Mouse (Mus musculus) embryonic facial prominence, embryonic 11.5 days (tissue): Measurements from ENCODE around the gene Slc22a14. TPM values are rescaled to one million over a fixed set of nuclear protein-coding genes. Genes with fewer than 3 reads are reported as not detected.

Source experiments
- ATAC-seq: fragments of 200-750 bp; cut with Nextera tagmentation; replicated peaks from 2 replicates; pipeline ENCODE4 v1.8.0; 2017; ENCODE audit warnings: low read depth; ENCODE audit not compliant: insufficient number of reproducible peaks, low FRiP score, low TSS enrichment
- DNase-seq: peaks from one replicate; pipeline ENCODE4 v3.0.0-alpha.2; 2015; ENCODE audit warnings: low spot score
- H3K27ac ChIP-seq: fragments of 300-500 bp; sonication (generic); replicated peaks from 2 replicates; pipeline ENCODE4 v1.5.1; 2014; ENCODE audit warnings: mild to moderate bottlenecking, low read depth, low read length, control low read depth
- H3K27me3 ChIP-seq: fragments of 300-500 bp; sonication (generic); 2 replicates; pipeline ENCODE4 v1.6.1; 2014; ENCODE audit warnings: mild to moderate bottlenecking, low read length, moderate library complexity, mixed read lengths; ENCODE audit not compliant: control insufficient read depth, insufficient read depth
- H3K36me3 ChIP-seq: fragments of 300-500 bp; sonication (generic); replicated peaks from 2 replicates; pipeline ENCODE4 v1.6.1; 2014; ENCODE audit warnings: low read depth, mild to moderate bottlenecking, low read length, moderate library complexity, mixed read lengths; ENCODE audit not compliant: control insufficient read depth, insufficient read depth
- H3K4me1 ChIP-seq: fragments of 300-500 bp; sonication (generic); 2 replicates; pipeline ENCODE4 v1.6.1; 2014; ENCODE audit warnings: low read length, mixed read lengths; ENCODE audit not compliant: control insufficient read depth, insufficient read depth
- H3K4me2 ChIP-seq: fragments of 300-500 bp; sonication (generic); 2 replicates; pipeline ENCODE4 v1.6.1; 2014; ENCODE audit warnings: low read depth, mild to moderate bottlenecking, control low read depth, low read length, moderate library complexity
- H3K4me3 ChIP-seq: fragments of 300-500 bp; sonication (generic); 2 replicates; pipeline ENCODE4 v1.5.1; 2014; ENCODE audit warnings: low read depth, low read length, control low read depth
- H3K9ac ChIP-seq: fragments of 300-500 bp; sonication (generic); replicated peaks from 2 replicates; pipeline ENCODE4 v1.6.1; 2014; ENCODE audit warnings: mild to moderate bottlenecking, control low read depth, low read length
- H3K9me3 ChIP-seq: fragments of 300-500 bp; sonication (generic); replicated peaks from 2 replicates; pipeline ENCODE4 v1.6.1; 2016; ENCODE audit warnings: mild to moderate bottlenecking, low read length, inconsistent platforms, mixed read lengths; ENCODE audit not compliant: control insufficient read depth
- WGBS: fragments of 180-500 bp; shearing (Covaris S2); extraction: QIAGEN DNeasy Blood & Tissue Kit; methylation state at CpG from one replicate; pipeline ENCODE4 v1.1.7; 2014; 5-methylcytosine and 5-hydroxymethylcytosine counted together
- polyA plus RNA-seq: library from polyadenylated mRNA; unstranded; fragments of >200 nt; fragmentation: Nextera tagmentation; extraction: Ambion mirVana; gene quantifications from 2 replicates; pipeline ENCODE4 v1.2.1, GENCODE M21; 2014

Gene Slc22a14
- polyA plus RNA-seq, 1 experiment from 2014 or later: not detected

DNA sequence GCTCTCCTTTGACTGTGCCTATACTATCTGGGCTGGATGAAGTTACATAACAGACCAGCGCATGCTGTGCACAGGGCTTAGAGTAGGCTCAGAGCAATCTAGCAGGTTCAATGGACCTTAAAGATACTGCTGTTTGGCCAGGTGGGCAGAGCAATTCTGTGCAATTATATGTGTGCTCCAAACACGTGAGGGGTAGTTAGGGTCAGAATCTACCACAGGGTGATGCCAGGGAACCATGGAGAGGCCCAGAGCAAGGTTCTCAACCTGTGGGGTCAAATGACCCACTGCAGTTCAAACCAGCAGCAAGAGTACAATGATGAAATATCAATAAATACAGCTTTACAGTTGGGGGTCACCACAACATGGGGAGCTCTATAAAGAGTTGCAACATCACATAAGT is 158.7 kb downstream of the Slc22a14 start:
- 80% methylated on average over 2 of the region's 2 CpGs for WGBS
- Histone ChIP-seq H3K4me2 (no peak overlapping the region), H3K9ac (no peak overlapping the region), H3K36me3 (no peaks in the 10 kb centered on the region), H3K4me3 (no peak overlapping the region), H3K27me3 (no peaks in the 10 kb centered on the region), H3K9me3 (no peaks in the 10 kb centered on the region), H3K4me1 (no peaks in the 10 kb centered on the region), H3K27ac (no peak overlapping the region)
- no peak for DNase-seq
- no peak for ATAC-seq

GRCm38 (mm10) chr9:119205756-119206155 is 159.6 kb downstream of the Slc22a14 start:
- Histone ChIP-seq H3K9ac (no peak overlapping the region), H3K36me3 (no peaks in the 10 kb centered on the region), H3K4me1 (no peaks in the 10 kb centered on the region), H3K27me3 (no peaks in the 10 kb centered on the region), H3K9me3 (no peaks in the 10 kb centered on the region), H3K4me2 (no peak overlapping the region), H3K27ac (no peak overlapping the region), H3K4me3 (no peak overlapping the region)
- no peak for DNase-seq
- ATAC-seq: no peak
- 90% methylated on average over 5 of the region's 5 CpGs for WGBS

GRCm38 (mm10) chr9:119203617-119204016 is 161.7 kb downstream of the Slc22a14 start:
- DNase-seq (no peak), ATAC-seq (no peak)
- H3K9me3 ChIP-seq: no peaks in the 10 kb centered on the region
- H3K4me2 ChIP-seq: no peak overlapping the region
- no peaks in the 10 kb centered on the region for H3K4me1 ChIP-seq
- WGBS: 98% methylated on average over 9 of the region's 9 CpGs
- no peaks in the 10 kb centered on the region for H3K27me3 ChIP-seq
- no peak overlapping the region for H3K9ac ChIP-seq
- H3K27ac ChIP-seq: no peak overlapping the region
- H3K36me3 ChIP-seq: no peaks in the 10 kb centered on the region
- no peak overlapping the region for H3K4me3 ChIP-seq

DNA sequence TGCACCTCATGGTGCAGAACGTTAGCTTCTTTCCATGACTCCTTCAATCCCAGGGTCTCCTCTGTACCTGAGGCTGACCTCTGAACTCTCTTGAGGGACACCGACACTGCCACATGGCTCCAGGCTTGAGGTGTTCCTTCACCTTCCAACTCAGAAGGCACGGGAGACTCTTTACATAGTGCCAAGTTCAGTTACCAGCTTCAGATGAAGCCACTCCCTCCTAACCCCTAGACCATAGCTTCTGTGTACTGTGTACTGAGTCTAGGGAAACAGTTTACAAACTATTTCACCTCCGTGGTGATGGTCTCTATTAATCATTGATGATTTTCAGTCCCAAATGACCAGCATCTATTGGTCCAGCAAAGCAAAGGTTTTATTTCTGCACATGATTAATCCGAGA is 163.7 kb downstream of the Slc22a14 start:
- no peak for ATAC-seq
- H3K4me3 ChIP-seq: no peak overlapping the region
- H3K9me3 ChIP-seq: no peaks in the 10 kb centered on the region
- no peaks in the 10 kb centered on the region for H3K4me1 ChIP-seq
- 88% methylated on average over 5 of the region's 5 CpGs for WGBS
- no peak overlapping the region for H3K27ac ChIP-seq
- no peaks in the 10 kb centered on the region for H3K36me3 ChIP-seq
- no peak overlapping the region for H3K9ac ChIP-seq
- no peak overlapping the region for H3K4me2 ChIP-seq
- H3K27me3 ChIP-seq: no peaks in the 10 kb centered on the region
- DNase-seq: no peak

- Histone ChIP-seq H3K9ac (no peak overlapping the region), H3K4me1 (no peaks in the 10 kb centered on the region), H3K4me2 (no peak overlapping the region), H3K9me3 (no peaks in the 10 kb centered on the region), H3K4me3 (no peak overlapping the region), H3K27me3 (no peaks in the 10 kb centered on the region), H3K36me3 (no peaks in the 10 kb centered on the region), H3K27ac (no peak overlapping the region)
- ATAC-seq (no peak), DNase-seq (peak; percentile 45)
- 69% methylated on average over 10 of the region's 10 CpGs for WGBS
Observed at GRCm38 (mm10) chr9:119199151-119199861, 166.0 kb downstream of the Slc22a14 start.

GRCm38 (mm10) chr9:119192202-119192990 is 173.0 kb downstream of the Slc22a14 start:
- Histone ChIP-seq H3K4me2 (no peak overlapping the region), H3K27ac (no peak overlapping the region), H3K4me1 (no peaks in the 10 kb centered on the region), H3K36me3 (no peaks in the 10 kb centered on the region), H3K9ac (no peak overlapping the region), H3K27me3 (no peaks in the 10 kb centered on the region), H3K4me3 (no peak overlapping the region), H3K9me3 (no peaks in the 10 kb centered on the region)
- WGBS: 32% methylated on average over 11 of the region's 11 CpGs
- peak; percentile 67 for DNase-seq
- no peak for ATAC-seq

- no peak overlapping the region for H3K4me2 ChIP-seq
- H3K9ac ChIP-seq: no peak overlapping the region
- H3K9me3 ChIP-seq: no peaks in the 10 kb centered on the region
- H3K27ac ChIP-seq: no peak overlapping the region
- H3K36me3 ChIP-seq: no peaks in the 10 kb centered on the region
- WGBS: 55% methylated on average over 3 of the region's 3 CpGs
- H3K4me1 ChIP-seq: no peaks in the 10 kb centered on the region
- H3K4me3 ChIP-seq: no peak overlapping the region
- H3K27me3 ChIP-seq: no peaks in the 10 kb centered on the region
- DNase-seq (no peak), ATAC-seq (no peak)
Observed at GRCm38 (mm10) chr9:119181241-119181728, 184.1 kb downstream of the Slc22a14 start.

GRCm38 (mm10) chr9:119179292-119179691 is 186.1 kb downstream of the Slc22a14 start:
- Histone ChIP-seq H3K27me3 (no peaks in the 10 kb centered on the region), H3K36me3 (no peaks in the 10 kb centered on the region), H3K9me3 (no peaks in the 10 kb centered on the region), H3K9ac (no peak overlapping the region), H3K4me1 (no peaks in the 10 kb centered on the region), H3K4me2 (no peak overlapping the region), H3K27ac (no peak overlapping the region), H3K4me3 (no peak overlapping the region)
- DNase-seq: no peak
- WGBS: 90% methylated on average over 11 of the region's 11 CpGs
- no peak for ATAC-seq
